Mouse (Mus musculus): ENCODE data around the gene Slc10a3. TPM values are rescaled to one million over a fixed set of nuclear protein-coding genes. Genes with fewer than 3 reads are reported as not detected.

The Slc10a3 gene
- polyA plus RNA-seq, 1 experiment, result 20.9 TPM

- no peaks in the 10 kb centered on the region for H3K4me1 ChIP-seq (ENCODE audit: control insufficient read depth, insufficient read depth, insufficient read length, low read length)
- H3K4me3 ChIP-seq (ENCODE audit: low read depth, low read length), result no peak overlapping the region
- TF ChIP-seq CTCF (IDR thresholded peaks at IDR 0.05; ENCODE audit: extremely low read depth, insufficient read length, insufficient replicate concordance, low read depth, low read length) (no peak), POLR2A (IDR thresholded peaks at IDR 0.05; ENCODE audit: low read depth, low read length) (no peak)
- WGBS, result 33% methylated on average over 2 of the region's 2 CpGs
- H3K27me3 ChIP-seq (ENCODE audit: control insufficient read depth, insufficient read depth, low read length), result no peaks in the 10 kb centered on the region
- H3K36me3 ChIP-seq (ENCODE audit: control insufficient read depth, insufficient read depth, low read length), result no peaks in the 10 kb centered on the region
- H3K27ac ChIP-seq (ENCODE audit: insufficient read depth, low read depth, low read length), result no peak overlapping the region
Observed at GRCm38 (mm10) chrX:74330166-74330930, 42.8 kb downstream of the Slc10a3 start.

- H3K27ac ChIP-seq (ENCODE audit: insufficient read depth, low read depth, low read length), result no peak overlapping the region
- no peaks in the 10 kb centered on the region for H3K27me3 ChIP-seq (ENCODE audit: control insufficient read depth, insufficient read depth, low read length)
- WGBS, result 40% methylated on average over 10 of the region's 10 CpGs
- no peaks in the 10 kb centered on the region for H3K4me1 ChIP-seq (ENCODE audit: control insufficient read depth, insufficient read depth, insufficient read length, low read length)
- TF ChIP-seq POLR2A (IDR thresholded peaks at IDR 0.05; ENCODE audit: low read depth, low read length), result no peak
- TF ChIP-seq CTCF (IDR thresholded peaks at IDR 0.05; ENCODE audit: extremely low read depth, insufficient read length, insufficient replicate concordance, low read depth, low read length), result no peak
- H3K4me3 ChIP-seq (ENCODE audit: low read depth, low read length), result peak overlapping the region; percentile 66
- no peaks in the 10 kb centered on the region for H3K36me3 ChIP-seq (ENCODE audit: control insufficient read depth, insufficient read depth, low read length)
Observed at GRCm38 (mm10) chrX:74329215-74329671, 43.9 kb downstream of the Slc10a3 start.

GRCm38 (mm10) chrX:74328725-74329161 lies 44.4 kb downstream of the Slc10a3 start, which contains the start of gene Plxna3:
Plxna3 (plus strand) TSS chrX:74329066.
- Histone ChIP-seq H3K4me3 (ENCODE audit: low read depth, low read length) (peak within 1 kb of the TSS; percentile 66), H3K4me1 (ENCODE audit: control insufficient read depth, insufficient read depth, insufficient read length, low read length) (no peaks in the 10 kb centered on the region), H3K27ac (ENCODE audit: insufficient read depth, low read depth, low read length) (no peak within 1 kb of the TSS), H3K36me3 (ENCODE audit: control insufficient read depth, insufficient read depth, low read length) (no peaks in the 10 kb centered on the region), H3K27me3 (ENCODE audit: control insufficient read depth, insufficient read depth, low read length) (no peaks in the 10 kb centered on the region)
- TF ChIP-seq POLR2A (IDR thresholded peaks at IDR 0.05; ENCODE audit: low read depth, low read length) (no peak), CTCF (IDR thresholded peaks at IDR 0.05; ENCODE audit: extremely low read depth, insufficient read length, insufficient replicate concordance, low read depth, low read length) (no peak)
- 16% methylated on average over 30 of the region's 30 CpGs for WGBS

Other genes starting within 250 kb of the Slc10a3 start
- gene Opn1mw, start 245.9 kb downstream of the Slc10a3 start, polyA plus RNA-seq (2012; rRNA removed), result not detected in 2 replicates
- gene Mecp2, start 238.0 kb downstream of the Slc10a3 start, polyA plus RNA-seq (2012; rRNA removed), result 1.3 and 3.0 TPM in 2 replicates
- not detected in 2 replicates for gene Tex28, start 205.5 kb downstream of the Slc10a3 start, polyA plus RNA-seq (2012; rRNA removed)
- gene Tktl1, start 196.1 kb downstream of the Slc10a3 start, polyA plus RNA-seq (2012; rRNA removed), result not detected in 2 replicates
- 270 and 280 TPM in 2 replicates for gene Flna, start 123.5 kb downstream of the Slc10a3 start, polyA plus RNA-seq (2012; rRNA removed)
- 25.5 and 37.3 TPM in 2 replicates for gene Emd, start 118.7 kb downstream of the Slc10a3 start, polyA plus RNA-seq (2012; rRNA removed)
- gene Rpl10, start 102.5 kb downstream of the Slc10a3 start, polyA plus RNA-seq (2012; rRNA removed), result 750 and 1,062 TPM in 2 replicates
- gene Taz, start 91.4 kb downstream of the Slc10a3 start, polyA plus RNA-seq (2012; rRNA removed), result 65.7 and 80.7 TPM in 2 replicates
- 13.0 and 13.9 TPM in 2 replicates for gene Dnase1l1, start 91.0 kb downstream of the Slc10a3 start, polyA plus RNA-seq (2012; rRNA removed)
- 119 and 169 TPM in 2 replicates for gene Atp6ap1, start 76.3 kb downstream of the Slc10a3 start, polyA plus RNA-seq (2012; rRNA removed)
- gene Gdi1, start 68.4 kb downstream of the Slc10a3 start, polyA plus RNA-seq (2012; rRNA removed), result 61.7 and 88.3 TPM in 2 replicates
- 6.4 and 10.4 TPM in 2 replicates for gene Fam50a, start 60.3 kb downstream of the Slc10a3 start, polyA plus RNA-seq (2012; rRNA removed)
- gene Plxna3, start 44.3 kb downstream of the Slc10a3 start, polyA plus RNA-seq (2012; rRNA removed), result 3.1 and 4.4 TPM in 2 replicates
- gene Lage3, start 19.7 kb downstream of the Slc10a3 start, polyA plus RNA-seq (2012; rRNA removed), result 16.9 and 17.1 TPM in 2 replicates
- 24.0 and 33.4 TPM in 2 replicates for gene Ubl4a, start 131 bp downstream of the Slc10a3 start, polyA plus RNA-seq (2012; rRNA removed)
- gene Fam3a, start 19.9 kb upstream of the Slc10a3 start, polyA plus RNA-seq (2012; rRNA removed), result 15.4 and 27.3 TPM in 2 replicates
- gene Ikbkg, start 19.9 kb upstream of the Slc10a3 start, polyA plus RNA-seq (2012; rRNA removed), result 6.2 and 8.7 TPM in 2 replicates
- gene G6pdx, start 55.8 kb upstream of the Slc10a3 start, polyA plus RNA-seq (2012; rRNA removed), result 20.3 and 31.0 TPM in 2 replicates
- not detected in 2 replicates for gene Gm6880, start 108.0 kb upstream of the Slc10a3 start, polyA plus RNA-seq (2012; rRNA removed)
- gene Olfr1326-ps1, start 201.5 kb upstream of the Slc10a3 start, polyA plus RNA-seq (2012; rRNA removed), result not detected in 2 replicates
- not detected in 2 replicates for gene Olfr1325, start 219.3 kb upstream of the Slc10a3 start, polyA plus RNA-seq (2012; rRNA removed)

Data from small intestine, adult 2 months (tissue).